Mouse (Mus musculus) leukemia stem cell, adult 10-12 weeks (primary cell): Measurements from ENCODE around the gene Tfip11. TPM values are rescaled to one million over a fixed set of nuclear protein-coding genes. Genes with fewer than 3 reads are reported as not detected.

Experiments
- polyA plus RNA-seq: library from polyadenylated mRNA; stranded (reverse); fragments of >175 nt; gene quantifications from 2 replicates; pipeline ENCODE4 v1.2.3, GENCODE M21; 2012; ENCODE audit warnings: low replicate concordance

The Tfip11 gene
- 29.5 and 35.2 TPM in 2 replicates for polyA plus RNA-seq

DNA sequence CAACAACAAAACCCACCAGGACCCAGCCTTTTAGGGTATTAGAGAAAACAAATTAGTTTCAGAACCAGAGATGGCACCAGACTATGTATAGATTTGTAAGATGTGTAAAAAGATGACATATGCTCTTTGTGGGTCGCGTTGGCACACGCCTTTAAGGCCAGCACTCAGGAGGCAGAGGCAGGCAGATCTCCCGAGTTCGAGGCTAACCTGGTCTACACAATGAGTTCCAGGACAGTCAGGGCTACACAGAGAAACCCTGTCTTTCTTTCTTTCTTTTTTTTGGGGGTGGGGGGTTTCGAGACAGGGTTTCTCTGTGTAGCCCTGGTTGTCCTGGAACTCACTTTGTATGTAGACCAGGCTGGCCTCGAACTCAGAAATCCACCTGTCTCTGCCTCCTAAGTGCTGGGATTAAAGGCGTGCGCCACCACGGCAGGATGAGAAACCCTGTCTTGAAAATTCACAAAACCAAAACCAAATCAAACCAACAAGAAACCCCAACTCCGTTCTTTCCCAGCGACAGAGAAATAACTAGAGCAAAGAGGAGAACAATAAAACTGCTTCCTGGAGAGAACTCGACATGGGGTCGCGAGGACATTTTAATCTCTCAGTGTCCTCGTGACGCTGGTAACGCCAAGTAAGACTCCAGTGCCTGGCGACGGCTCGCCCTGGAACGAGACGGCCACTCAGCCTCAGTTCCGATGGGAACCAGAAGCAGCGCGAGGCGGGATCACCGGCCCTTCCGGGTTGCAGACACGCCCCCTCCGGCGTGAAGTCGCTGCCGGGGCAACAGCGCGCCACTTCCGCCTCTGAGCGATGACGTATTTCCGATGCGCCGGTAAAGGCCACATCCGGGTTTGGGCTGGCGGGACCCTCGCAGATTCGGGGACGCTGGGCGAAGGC, at the start of gene Tfip11:
Gene Tfip11, plus strand, starts transcription at position 813 of the 900 bp plus-strand sequence.

DNA sequence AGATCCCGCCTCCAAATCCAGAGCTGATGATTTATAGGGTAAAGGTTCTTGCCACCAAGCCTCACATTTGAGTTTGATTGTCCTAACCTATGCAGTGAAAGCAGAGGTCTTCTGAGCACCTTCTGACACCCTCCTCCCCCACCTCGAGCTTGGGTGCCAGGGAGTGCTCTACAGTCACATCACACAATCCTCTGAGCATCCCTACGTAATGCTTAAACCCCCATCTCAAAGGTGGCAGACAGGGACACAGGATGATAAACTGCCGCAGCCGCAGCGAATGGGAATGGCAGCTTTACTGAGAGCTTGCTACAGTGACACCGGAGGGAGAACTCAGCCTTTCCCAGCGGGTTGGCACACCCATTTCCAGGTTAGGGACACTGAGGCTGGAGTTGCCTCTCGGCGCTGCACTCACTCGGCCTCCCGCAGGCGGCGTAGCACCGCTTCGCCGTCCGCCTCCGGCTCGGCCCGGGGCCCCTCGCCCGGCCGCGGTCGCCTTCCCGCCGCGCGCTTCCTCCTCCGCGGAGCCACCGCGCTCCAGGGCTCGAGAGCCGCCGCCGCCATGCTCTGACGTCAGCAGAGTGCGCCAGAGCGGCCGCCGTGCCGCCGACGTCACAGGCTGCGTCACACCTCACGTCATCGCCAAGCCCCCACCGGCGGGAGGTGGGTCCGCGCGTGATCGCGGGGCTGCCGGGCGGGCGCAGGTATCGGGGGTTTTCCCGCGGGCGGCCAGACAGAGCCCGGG, 16.5 kb downstream of the Tfip11 start, which contains the start of the genes Srrd and Hps4:
Gene Srrd, minus strand, starts transcription at position 578 of the 742 bp plus-strand sequence.
Gene Hps4, plus strand, starts transcription at position 621 of the 742 bp plus-strand sequence.

DNA sequence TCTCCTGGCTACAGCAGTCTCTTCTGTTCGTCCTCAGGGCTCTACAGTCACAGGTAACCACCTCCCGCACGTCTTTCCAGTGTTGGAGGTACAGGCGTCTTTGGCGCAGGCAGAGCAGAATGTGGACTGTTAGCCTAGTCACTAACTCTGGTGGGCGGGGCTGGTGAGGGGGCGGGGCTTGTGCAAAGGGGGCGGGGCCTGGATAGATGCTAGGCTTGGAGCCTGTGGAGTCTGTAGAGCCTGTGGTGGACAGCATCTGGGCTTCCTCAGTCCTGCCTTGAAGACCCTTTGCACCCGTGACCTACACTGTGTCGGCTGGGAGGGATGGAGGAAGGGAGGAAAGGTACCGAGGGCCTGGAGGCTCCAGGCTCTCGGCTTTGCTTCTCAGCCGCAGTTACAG, 29.8 kb downstream of the Tfip11 start, which contains the start of gene Gm6583:
Gene Gm6583, minus strand, starts transcription at position 124 of the 400 bp plus-strand sequence.

Other genes with a start within 250 kb of the Tfip11 start
- gene Cryba4, start 73.8 kb upstream of the Tfip11 start, polyA plus RNA-seq: 1.2 and 1.4 TPM in 2 replicates
- gene Crybb1, start 70.5 kb upstream of the Tfip11 start, polyA plus RNA-seq: 0.35 TPM in 1 of 2 replicates, not detected in the other
- 52.1 and 76.2 TPM in 2 replicates for gene Tpst2, start 49.7 kb upstream of the Tfip11 start, polyA plus RNA-seq
- gene Srrd, start 16.7 kb downstream of the Tfip11 start, polyA plus RNA-seq: 8.2 and 20.0 TPM in 2 replicates
- gene Hps4, start 16.7 kb downstream of the Tfip11 start, polyA plus RNA-seq: 12.2 and 37.4 TPM in 2 replicates
- 0.08 TPM in 1 of 2 replicates, not detected in the other for gene Gm6583, start 29.7 kb downstream of the Tfip11 start, polyA plus RNA-seq
- 0.06 TPM in 1 of 2 replicates, not detected in the other for gene Asphd2, start 68.5 kb downstream of the Tfip11 start, polyA plus RNA-seq
- gene Gm6588, start 123.1 kb downstream of the Tfip11 start, polyA plus RNA-seq: not detected in 2 replicates